Mouse (Mus musculus): ENCODE results near the gene Gm10681. TPM values are rescaled to one million over a fixed set of nuclear protein-coding genes. Genes with fewer than 3 reads are reported as not detected.
"Not testable (repeated sequence)": the region's sequence is repeated elsewhere in the genome, so short reads cannot be mapped to it uniquely, and the experiment has no call there.

Gm10681 gene
- polyA plus RNA-seq, 1 experiment, result not detected

- H3K27me3 ChIP-seq (replicated peaks); H3K4me3 ChIP-seq (replicated peaks); H3K9me3 ChIP-seq; H3K4me1 ChIP-seq; H3K36me3 ChIP-seq (replicated peaks; ENCODE audit: low read length): not testable (repeated sequence)
Observed at GRCm38 (mm10) chr3:98560711-98561110, 27.9 kb downstream of the Gm10681 start.

DNA sequence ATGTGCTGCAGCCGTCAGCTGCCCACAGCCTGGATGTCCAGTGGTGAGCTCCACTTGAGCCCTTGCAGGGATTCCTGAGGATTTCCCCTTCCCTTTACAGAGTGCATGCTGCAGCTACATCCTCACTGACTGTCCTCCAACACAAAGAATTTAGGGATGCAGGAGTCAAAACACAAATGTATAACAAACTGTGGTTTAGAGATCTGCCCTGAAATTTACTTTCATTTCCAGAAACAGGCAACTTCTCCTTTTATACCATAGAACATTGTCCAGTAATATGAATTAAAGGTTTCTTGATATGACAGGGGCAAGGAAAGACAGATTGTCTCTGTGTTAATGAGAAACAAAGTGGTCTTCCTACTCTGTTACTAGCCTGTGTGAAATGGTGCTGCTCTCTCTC is 37.8 kb downstream of the Gm10681 start:
- not testable (repeated sequence) for H3K36me3 ChIP-seq (replicated peaks; ENCODE audit: low read length); H3K27me3 ChIP-seq (replicated peaks); H3K4me1 ChIP-seq; H3K4me3 ChIP-seq (replicated peaks); H3K9me3 ChIP-seq

- H3K27me3 ChIP-seq (replicated peaks); H3K4me1 ChIP-seq; H3K4me3 ChIP-seq (replicated peaks); H3K9me3 ChIP-seq; H3K36me3 ChIP-seq (replicated peaks; ENCODE audit: low read length): not testable (repeated sequence)
Observed at GRCm38 (mm10) chr3:98550215-98550614, 38.4 kb downstream of the Gm10681 start.

- not testable (repeated sequence) for H3K4me1 ChIP-seq; H3K9me3 ChIP-seq; H3K4me3 ChIP-seq (replicated peaks); H3K36me3 ChIP-seq (replicated peaks; ENCODE audit: low read length); H3K27me3 ChIP-seq (replicated peaks)
Observed at GRCm38 (mm10) chr3:98548495-98548894, 40.1 kb downstream of the Gm10681 start.

GRCm38 (mm10) chr3:98547641-98548040 is 41.0 kb downstream of the Gm10681 start:
- not testable (repeated sequence) for H3K4me1 ChIP-seq; H3K27me3 ChIP-seq (replicated peaks); H3K36me3 ChIP-seq (replicated peaks; ENCODE audit: low read length); H3K4me3 ChIP-seq (replicated peaks); H3K9me3 ChIP-seq

DNA sequence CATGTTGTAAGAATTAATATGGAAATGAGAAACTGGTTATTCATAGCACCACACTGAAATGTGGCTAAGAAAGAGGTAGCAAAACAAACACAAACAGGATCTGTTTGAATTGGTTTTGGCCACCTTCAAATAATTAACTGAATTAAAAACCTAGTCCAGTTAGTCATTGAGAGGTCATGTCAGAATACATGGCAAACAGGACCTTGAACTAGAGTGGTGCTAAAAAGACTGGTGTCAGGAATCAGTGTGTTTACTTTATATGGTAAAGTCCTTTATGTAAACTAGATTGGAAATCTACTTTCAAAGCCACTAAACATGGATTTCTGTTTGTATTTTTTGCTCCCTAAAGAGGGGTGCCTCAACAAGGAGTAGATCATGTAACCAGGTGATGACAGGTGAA is 63.6 kb downstream of the Gm10681 start:
- not testable (repeated sequence) for H3K4me3 ChIP-seq (replicated peaks); H3K9me3 ChIP-seq; H3K27me3 ChIP-seq (replicated peaks); H3K36me3 ChIP-seq (replicated peaks; ENCODE audit: low read length); H3K4me1 ChIP-seq

GRCm38 (mm10) chr3:98524552-98524951 is 64.1 kb downstream of the Gm10681 start:
- not testable (repeated sequence) for H3K4me3 ChIP-seq (replicated peaks); H3K4me1 ChIP-seq; H3K9me3 ChIP-seq; H3K27me3 ChIP-seq (replicated peaks); H3K36me3 ChIP-seq (replicated peaks; ENCODE audit: low read length)

GRCm38 (mm10) chr3:98522779-98523178 is 65.8 kb downstream of the Gm10681 start:
- H3K4me3 ChIP-seq (replicated peaks); H3K27me3 ChIP-seq (replicated peaks); H3K4me1 ChIP-seq; H3K9me3 ChIP-seq; H3K36me3 ChIP-seq (replicated peaks; ENCODE audit: low read length): not testable (repeated sequence)

GRCm38 (mm10) chr3:98510414-98510813 is 78.2 kb downstream of the Gm10681 start, which contains the start of gene Hsd3b4:
Gene Hsd3b4 (minus strand): TSS chr3:98510514.
- not testable (repeated sequence) for H3K27me3 ChIP-seq (replicated peaks); H3K36me3 ChIP-seq (replicated peaks; ENCODE audit: low read length); H3K4me3 ChIP-seq (replicated peaks); H3K9me3 ChIP-seq; H3K4me1 ChIP-seq

DNA sequence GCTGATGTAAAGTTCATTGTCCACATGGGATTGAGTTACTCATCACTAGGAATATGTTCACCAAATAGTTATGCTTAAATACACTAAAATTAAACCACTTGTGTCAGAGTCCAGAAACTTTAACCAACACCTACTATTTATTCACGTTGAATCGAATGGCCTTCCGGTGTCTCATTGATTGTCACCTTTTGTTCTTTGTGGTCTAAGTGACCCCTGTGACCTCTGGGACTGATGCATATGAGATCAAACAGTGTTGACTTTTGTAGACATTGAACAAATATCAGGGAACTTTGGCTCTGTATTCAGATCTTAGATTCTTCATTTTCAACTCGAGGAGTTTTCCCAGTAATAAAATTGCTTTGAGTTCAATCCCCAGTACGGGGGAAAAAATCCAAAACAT is 81.4 kb downstream of the Gm10681 start:
- not testable (repeated sequence) for H3K27me3 ChIP-seq (replicated peaks); H3K4me3 ChIP-seq (replicated peaks); H3K9me3 ChIP-seq; H3K36me3 ChIP-seq (replicated peaks; ENCODE audit: low read length); H3K4me1 ChIP-seq

Other genes with a start within 250 kb of the Gm10681 start
- 70.7 and 71.0 TPM in 2 replicates for gene Phgdh, start 248.8 kb downstream of the Gm10681 start, polyA plus RNA-seq (2012; ENCODE audit: insufficient read depth, low replicate concordance)
- gene Zfp697, start 206.3 kb downstream of the Gm10681 start, polyA plus RNA-seq (2012; ENCODE audit: insufficient read depth, low replicate concordance), result not detected in 2 replicates
- gene Gm4450, start 131.7 kb downstream of the Gm10681 start, polyA plus RNA-seq (2012; ENCODE audit: insufficient read depth, low replicate concordance), result not detected in 2 replicates
- gene Hsd3b4, start 78.3 kb downstream of the Gm10681 start, polyA plus RNA-seq (2012; ENCODE audit: insufficient read depth, low replicate concordance), result not detected in 2 replicates
- gene Hsd3b5, start 41.4 kb upstream of the Gm10681 start, polyA plus RNA-seq (2012; ENCODE audit: insufficient read depth, low replicate concordance), result 1.1 TPM in 1 of 2 replicates, not detected in the other
- gene Hsd3b2, start 135.7 kb upstream of the Gm10681 start, polyA plus RNA-seq (2012; ENCODE audit: insufficient read depth, low replicate concordance), result not detected in 2 replicates
- gene Hsd3b3, start 174.3 kb upstream of the Gm10681 start, polyA plus RNA-seq (2012; ENCODE audit: insufficient read depth, low replicate concordance), result 0.34 TPM in 1 of 2 replicates, not detected in the other
- 0.19 and 1.3 TPM in 2 replicates for gene Hsd3b6, start 225.6 kb upstream of the Gm10681 start, polyA plus RNA-seq (2012; ENCODE audit: insufficient read depth, low replicate concordance)